Mouse (Mus musculus) forebrain, embryonic 15.5 days (tissue): Measurements from ENCODE around the gene Atp1a2. TPM values are rescaled to one million over a fixed set of nuclear protein-coding genes. Genes with fewer than 3 reads are reported as not detected.

ENCODE experiments used
- ATAC-seq: fragments of 200-750 bp; cut with Nextera tagmentation; replicated peaks from 2 replicates; pipeline ENCODE4 v1.8.0; 2017; ENCODE audit warnings: mild to moderate bottlenecking, moderate TSS enrichment, moderate library complexity
- H3K27ac ChIP-seq: fragments of 300-500 bp; sonication (generic); replicated peaks from 2 replicates; pipeline ENCODE4 v1.5.1; 2015; ENCODE audit warnings: mild to moderate bottlenecking, inconsistent platforms
- H3K27me3 ChIP-seq: fragments of 300-500 bp; sonication (generic); 2 replicates; pipeline ENCODE4 v1.6.1; 2015; ENCODE audit warnings: inconsistent platforms
- H3K36me3 ChIP-seq: fragments of 300-500 bp; sonication (generic); 2 replicates; pipeline ENCODE4 v1.6.1; 2015; ENCODE audit warnings: mild to moderate bottlenecking, inconsistent platforms
- H3K4me1 ChIP-seq: fragments of 300-500 bp; sonication (generic); 2 replicates; pipeline ENCODE4 v1.6.1; 2015; ENCODE audit warnings: inconsistent platforms
- H3K4me2 ChIP-seq: fragments of 300-500 bp; sonication (generic); replicated peaks from 2 replicates; pipeline ENCODE4 v1.6.1; 2015; ENCODE audit warnings: mild to moderate bottlenecking, inconsistent platforms
- H3K4me3 ChIP-seq: fragments of 300-500 bp; sonication (generic); 2 replicates; pipeline ENCODE4 v1.5.1; 2015; ENCODE audit warnings: mild to moderate bottlenecking, inconsistent platforms
- H3K9ac ChIP-seq: fragments of 300-500 bp; sonication (generic); replicated peaks from 2 replicates; pipeline ENCODE4 v1.6.1; 2015; ENCODE audit warnings: mild to moderate bottlenecking, inconsistent platforms
- H3K9me3 ChIP-seq: fragments of 300-500 bp; sonication (generic); 2 replicates; pipeline ENCODE4 v1.6.1; 2016; ENCODE audit warnings: inconsistent platforms
- WGBS: fragments of 180-500 bp; shearing (Covaris S2); methylation state at CpG from one replicate; pipeline ENCODE4 v1.1.7; 2015; ENCODE audit warnings: mixed read lengths; 5-methylcytosine and 5-hydroxymethylcytosine counted together
- polyA plus RNA-seq: library from polyadenylated mRNA; unstranded; fragments of >200 nt; fragmentation: Nextera tagmentation; extraction: Ambion mirVana; gene quantifications from 2 replicates; pipeline ENCODE4 v1.2.1, GENCODE M21; 2015

The Atp1a2 gene
- polyA plus RNA-seq, 1 experiment from 2014 or later, result 33.1 TPM

- Histone ChIP-seq H3K36me3 (no peaks in the 10 kb centered on the region), H3K4me3 (no peak overlapping the region), H3K27ac (no peak overlapping the region), H3K27me3 (no peaks in the 10 kb centered on the region), H3K4me2 (no peak overlapping the region), H3K4me1 (peaks cover 14% of the 10 kb centered on the region), H3K9ac (no peak overlapping the region), H3K9me3 (no peaks in the 10 kb centered on the region)
- WGBS, result 65% methylated on average over 5 of the region's 5 CpGs
- ATAC-seq, result no peak
These were observed 2.4 kb upstream of the Atp1a2 start for GRCm38 (mm10) chr1:172300247-172300646.

- no peaks in the 10 kb centered on the region for H3K36me3 ChIP-seq
- 73% methylated on average over 7 of the region's 7 CpGs for WGBS
- no peaks in the 10 kb centered on the region for H3K27me3 ChIP-seq
- H3K4me2 ChIP-seq, result no peak overlapping the region
- no peaks in the 10 kb centered on the region for H3K9me3 ChIP-seq
- H3K9ac ChIP-seq, result no peak overlapping the region
- H3K4me3 ChIP-seq, result no peak overlapping the region
- H3K27ac ChIP-seq, result no peak overlapping the region
- peaks cover 21% of the 10 kb centered on the region for H3K4me1 ChIP-seq
- no peak for ATAC-seq
These were observed 1.7 kb upstream of the Atp1a2 start for GRCm38 (mm10) chr1:172299528-172299927.

- Histone ChIP-seq H3K36me3 (no peaks in the 10 kb centered on the region), H3K4me1 (peaks cover 21% of the 10 kb centered on the region), H3K4me3 (peak overlapping the region; percentile 25), H3K4me2 (peak overlapping the region; percentile 20), H3K27me3 (no peaks in the 10 kb centered on the region), H3K9me3 (no peaks in the 10 kb centered on the region), H3K9ac (peak overlapping the region; percentile 28; the same call in 1 of the 2 replicates), H3K27ac (peak overlapping the region; percentile 75)
- no peak for ATAC-seq
- WGBS, result 68% methylated on average over 6 of the region's 6 CpGs
These were observed 901 bp downstream of the Atp1a2 start for GRCm38 (mm10) chr1:172296816-172297510.

GRCm38 (mm10) chr1:172295751-172296197 is 2.1 kb downstream of the Atp1a2 start:
- WGBS, result 23% methylated on average over 4 of the region's 4 CpGs
- Histone ChIP-seq H3K4me3 (peak overlapping the region; percentile 25), H3K9ac (peak overlapping the region; percentile 7), H3K9me3 (no peaks in the 10 kb centered on the region), H3K27me3 (no peaks in the 10 kb centered on the region), H3K4me1 (peaks cover 21% of the 10 kb centered on the region), H3K36me3 (no peaks in the 10 kb centered on the region), H3K4me2 (peak overlapping the region; percentile 20; the same call in 1 of the 2 replicates), H3K27ac (peak overlapping the region; percentile 75)
- ATAC-seq, result peak; percentile 77

- no peak overlapping the region for H3K9ac ChIP-seq
- no peaks in the 10 kb centered on the region for H3K27me3 ChIP-seq
- no peaks in the 10 kb centered on the region for H3K9me3 ChIP-seq
- peaks cover 21% of the 10 kb centered on the region for H3K4me1 ChIP-seq
- H3K27ac ChIP-seq, result no peak overlapping the region
- no peak for ATAC-seq
- no peak overlapping the region for H3K4me3 ChIP-seq
- 89% methylated on average over 11 of the region's 11 CpGs for WGBS
- no peaks in the 10 kb centered on the region for H3K36me3 ChIP-seq
- H3K4me2 ChIP-seq, result no peak overlapping the region
These were observed 4.4 kb downstream of the Atp1a2 start for GRCm38 (mm10) chr1:172293449-172293848.

- no peak for ATAC-seq
- Histone ChIP-seq H3K27ac (no peak overlapping the region), H3K9me3 (no peaks in the 10 kb centered on the region), H3K4me2 (no peak overlapping the region), H3K4me3 (no peak overlapping the region), H3K4me1 (peaks cover 18% of the 10 kb centered on the region), H3K9ac (no peak overlapping the region), H3K36me3 (no peaks in the 10 kb centered on the region), H3K27me3 (no peaks in the 10 kb centered on the region)
- WGBS, result 83% methylated on average over 2 of the region's 2 CpGs
These were observed 5.0 kb downstream of the Atp1a2 start for GRCm38 (mm10) chr1:172292880-172293279.

GRCm38 (mm10) chr1:172289617-172289946 is 8.3 kb downstream of the Atp1a2 start:
- no peaks in the 10 kb centered on the region for H3K27me3 ChIP-seq
- H3K4me2 ChIP-seq, result no peak overlapping the region
- no peaks in the 10 kb centered on the region for H3K9me3 ChIP-seq
- no peak overlapping the region for H3K9ac ChIP-seq
- ATAC-seq, result no peak
- H3K4me1 ChIP-seq, result peaks cover under 1% of the 10 kb centered on the region; the same call in 1 of the 2 replicates
- WGBS, result 91% methylated on average over 3 of the region's 3 CpGs
- no peak overlapping the region for H3K27ac ChIP-seq
- no peak overlapping the region for H3K4me3 ChIP-seq
- no peaks in the 10 kb centered on the region for H3K36me3 ChIP-seq

GRCm38 (mm10) chr1:172288900-172289616 is 8.8 kb downstream of the Atp1a2 start:
- no peak for ATAC-seq
- no peaks in the 10 kb centered on the region for H3K36me3 ChIP-seq
- H3K9ac ChIP-seq, result no peak overlapping the region
- H3K9me3 ChIP-seq, result no peaks in the 10 kb centered on the region
- no peak overlapping the region for H3K27ac ChIP-seq
- H3K27me3 ChIP-seq, result no peaks in the 10 kb centered on the region
- no peak overlapping the region for H3K4me3 ChIP-seq
- H3K4me1 ChIP-seq, result no peaks in the 10 kb centered on the region
- 91% methylated on average over 11 of the region's 11 CpGs for WGBS
- H3K4me2 ChIP-seq, result no peak overlapping the region

GRCm38 (mm10) chr1:172286740-172287139 is 11.1 kb downstream of the Atp1a2 start:
- no peak for ATAC-seq

GRCm38 (mm10) chr1:172284221-172284620 is 13.6 kb downstream of the Atp1a2 start:
- H3K4me2 ChIP-seq, result no peak overlapping the region
- ATAC-seq, result no peak
- no peaks in the 10 kb centered on the region for H3K27me3 ChIP-seq
- no peaks in the 10 kb centered on the region for H3K9me3 ChIP-seq
- no peak overlapping the region for H3K4me3 ChIP-seq
- H3K4me1 ChIP-seq, result no peaks in the 10 kb centered on the region
- H3K9ac ChIP-seq, result no peak overlapping the region
- no peaks in the 10 kb centered on the region for H3K36me3 ChIP-seq
- H3K27ac ChIP-seq, result no peak overlapping the region
- WGBS, result 88% methylated on average over 14 of the region's 14 CpGs

More at GRCm38 (mm10) chr1:172286740-172287139, 11.1 kb downstream of the Atp1a2 start:
- no peaks in the 10 kb centered on the region for H3K27me3 ChIP-seq
- 87% methylated on average over 5 of the region's 5 CpGs for WGBS
- no peak overlapping the region for H3K4me2 ChIP-seq
- H3K9ac ChIP-seq, result no peak overlapping the region
- no peaks in the 10 kb centered on the region for H3K4me1 ChIP-seq
- no peaks in the 10 kb centered on the region for H3K36me3 ChIP-seq
- no peak overlapping the region for H3K4me3 ChIP-seq
- H3K9me3 ChIP-seq, result no peaks in the 10 kb centered on the region
- no peak overlapping the region for H3K27ac ChIP-seq

- Histone ChIP-seq H3K27me3 (no peaks in the 10 kb centered on the region), H3K9ac (no peak overlapping the region), H3K4me1 (no peaks in the 10 kb centered on the region), H3K4me3 (no peak overlapping the region), H3K36me3 (no peaks in the 10 kb centered on the region), H3K4me2 (no peak overlapping the region), H3K9me3 (no peaks in the 10 kb centered on the region), H3K27ac (no peak overlapping the region)
- ATAC-seq, result no peak
- 85% methylated on average over 6 of the region's 6 CpGs for WGBS
These were observed 14.8 kb downstream of the Atp1a2 start for GRCm38 (mm10) chr1:172283073-172283472.

- H3K9me3 ChIP-seq, result no peaks in the 10 kb centered on the region
- H3K36me3 ChIP-seq, result no peaks in the 10 kb centered on the region
- H3K4me1 ChIP-seq, result no peaks in the 10 kb centered on the region
- no peak overlapping the region for H3K4me2 ChIP-seq
- no peak overlapping the region for H3K4me3 ChIP-seq
- no peak for ATAC-seq
- H3K27ac ChIP-seq, result no peak overlapping the region
- WGBS, result 81% methylated on average over 10 of the region's 10 CpGs
- H3K9ac ChIP-seq, result no peak overlapping the region
- no peaks in the 10 kb centered on the region for H3K27me3 ChIP-seq
These were observed 16.2 kb downstream of the Atp1a2 start for GRCm38 (mm10) chr1:172281522-172282254.
